Mouse (Mus musculus) retina, postnatal 7 days (tissue): ENCODE measurements around the gene Nsmce3.

Experiments used
- DNase-seq: peaks from one replicate; pipeline ENCODE4 v3.0.0-alpha.2; 2012; ENCODE audit warnings: low read depth, low spot score

Nsmce3 gene

DNA sequence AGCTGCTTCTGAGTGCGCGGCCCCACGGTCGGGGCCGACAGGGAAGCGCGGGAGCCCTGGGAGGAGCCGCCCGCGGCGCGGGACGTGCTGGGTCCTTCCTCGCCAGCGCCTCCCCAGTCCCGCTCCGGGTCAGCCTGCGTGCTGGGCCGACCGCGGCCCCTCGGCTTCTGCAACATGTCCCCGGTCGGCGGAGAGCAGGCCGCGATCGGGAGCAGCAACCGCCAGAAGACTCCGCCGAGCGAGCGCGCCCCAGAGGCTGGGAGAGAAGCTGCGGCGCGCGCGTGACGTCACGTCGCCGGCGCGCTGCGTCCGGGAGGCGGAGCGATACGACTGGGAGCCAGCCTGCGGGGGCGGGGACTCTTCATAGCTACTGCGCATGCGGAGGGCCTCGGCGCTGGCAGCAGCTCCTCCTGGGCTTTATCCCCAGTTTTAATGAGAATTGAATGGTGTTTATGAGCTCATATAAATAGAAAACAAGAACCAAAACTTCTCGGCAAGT, at the start of gene Nsmce3:
Nsmce3 (minus strand) TSS at position 255 of the 499 bp plus-strand sequence.
- DNase-seq: peak; percentile 93

DNA sequence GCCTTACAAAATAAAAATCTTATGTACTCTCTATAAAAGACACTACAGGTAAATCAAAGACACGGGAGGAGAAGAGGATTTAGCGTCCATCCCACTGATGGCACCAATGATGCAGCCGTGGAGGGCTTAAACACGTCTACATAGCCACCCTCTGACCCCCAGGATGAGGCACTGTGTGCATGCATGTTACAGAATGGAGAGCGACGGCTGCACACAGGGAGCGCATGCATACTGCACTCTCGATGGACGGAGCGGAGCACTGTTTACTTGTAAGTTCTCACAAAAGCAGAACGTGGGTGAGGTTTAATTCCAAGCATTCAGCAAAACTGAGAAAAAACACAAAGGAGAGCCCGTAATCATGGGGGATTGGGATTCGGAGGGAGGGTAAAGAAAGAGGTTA, 48.4 kb upstream of the Nsmce3 start:
- DNase-seq: no peak

DNA sequence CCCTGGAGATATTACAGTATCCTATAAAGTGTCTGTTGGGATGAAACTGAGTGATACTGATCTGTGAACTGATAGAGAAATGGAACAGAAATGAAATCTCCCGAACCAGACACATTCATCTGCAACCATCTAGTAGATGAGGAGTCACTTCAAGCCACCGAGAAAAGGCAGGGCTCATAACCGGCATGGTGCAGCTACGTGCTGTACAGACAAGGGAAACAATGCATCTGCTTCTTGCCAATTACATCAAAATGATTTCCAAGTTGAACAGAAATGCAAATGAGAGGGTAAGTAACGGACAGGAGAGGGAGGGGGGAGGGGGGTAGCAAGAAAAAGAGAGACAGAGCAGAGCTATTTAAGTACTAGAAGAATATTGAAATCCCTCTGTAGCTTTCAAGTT, 47.9 kb upstream of the Nsmce3 start:
- DNase-seq: no peak

DNA sequence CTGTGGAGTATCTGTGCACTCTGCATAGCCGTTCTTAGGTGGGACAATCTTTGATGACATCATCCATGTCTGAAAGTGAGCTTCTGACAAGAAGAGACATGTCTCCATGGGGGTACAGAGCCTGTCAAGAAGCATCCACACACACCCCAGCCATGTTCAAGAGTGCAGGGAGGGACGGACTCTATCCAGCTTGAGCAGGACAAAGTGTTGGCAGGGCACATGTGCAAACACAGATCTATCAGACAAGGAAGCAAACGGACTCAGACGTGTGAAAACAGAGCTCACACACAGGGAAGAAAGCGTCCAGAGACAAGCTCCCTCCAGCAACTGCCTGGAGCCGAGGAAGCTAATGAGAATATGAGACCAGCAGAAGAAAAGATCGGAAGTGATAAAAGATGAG, 43.9 kb upstream of the Nsmce3 start:
- DNase-seq: no peak

DNA sequence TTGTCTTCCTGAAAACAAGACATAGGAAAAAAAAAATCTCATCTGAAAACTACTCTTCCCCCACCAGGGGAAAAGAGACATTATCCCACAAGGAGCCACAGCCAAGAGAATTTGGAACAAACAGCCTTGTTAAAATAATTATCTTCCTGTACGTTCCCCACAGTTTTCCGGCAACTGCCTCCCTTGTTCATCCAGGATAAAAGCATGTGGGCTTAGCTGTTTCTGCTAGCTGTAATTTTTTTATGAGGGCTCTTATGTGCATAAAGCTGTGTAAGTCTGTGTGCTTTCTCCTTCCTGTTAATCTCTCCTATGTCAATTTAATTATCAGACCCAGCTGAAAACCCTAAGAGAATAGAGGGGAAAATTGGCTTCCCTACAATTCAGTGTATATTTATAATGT, 42.3 kb upstream of the Nsmce3 start:
- no peak for DNase-seq

DNA sequence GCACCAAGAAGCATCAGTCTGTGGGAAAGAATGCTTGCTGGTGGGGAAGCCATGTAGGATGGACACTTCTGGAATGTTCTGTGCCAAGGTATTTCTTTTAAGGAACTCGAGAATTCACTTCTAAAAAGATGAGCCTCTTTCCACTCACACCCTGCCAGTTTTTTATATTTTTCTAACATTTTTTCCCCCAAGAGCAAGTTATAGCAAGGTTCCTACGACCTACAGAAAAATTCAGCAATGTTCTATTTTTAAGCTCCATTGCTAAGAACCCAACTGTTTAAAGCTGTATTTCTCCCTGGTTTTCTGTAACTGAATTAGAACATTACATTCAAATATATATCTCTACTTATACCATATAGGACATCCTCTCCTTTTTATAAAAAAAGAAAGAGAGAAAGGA, 39.1 kb upstream of the Nsmce3 start:
- DNase-seq: no peak

DNA sequence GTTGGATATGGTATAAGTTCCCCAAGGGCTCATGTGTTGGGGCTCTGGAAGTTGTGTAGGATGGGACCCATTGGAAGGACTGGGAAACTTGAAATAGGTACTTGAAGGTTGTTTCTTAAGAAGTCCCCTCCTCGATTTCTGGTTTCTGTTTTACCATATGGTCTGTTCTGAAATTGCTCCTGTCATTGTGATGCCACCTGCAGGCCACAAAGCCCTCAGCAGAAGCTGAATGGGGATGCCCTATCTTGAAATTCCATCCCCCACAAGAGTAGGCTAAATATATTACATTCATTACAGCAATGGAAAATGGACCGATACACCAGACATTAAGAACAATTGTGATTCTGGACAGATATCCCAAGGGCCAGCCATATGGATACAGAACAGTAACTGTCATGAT, 37.4 kb upstream of the Nsmce3 start:
- DNase-seq: no peak

DNA sequence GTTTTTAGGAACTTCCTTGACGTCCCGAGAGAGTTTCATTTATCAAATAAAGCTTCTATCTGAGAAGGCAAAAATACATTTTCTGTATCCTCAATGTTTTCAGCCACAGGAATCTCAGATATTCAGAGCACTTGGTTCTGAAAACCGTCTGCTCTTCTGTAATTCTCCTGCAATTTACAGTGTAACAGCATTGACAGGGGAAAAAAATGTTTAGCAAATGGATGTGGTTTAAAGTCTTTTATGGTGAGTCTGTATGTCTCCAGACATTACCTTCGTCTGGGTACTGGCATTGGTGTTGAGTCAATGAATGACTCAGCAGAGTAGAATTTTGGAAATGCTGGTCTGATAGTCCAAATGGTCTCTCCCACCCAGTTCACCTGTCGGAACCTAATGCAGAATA, 34.2 kb upstream of the Nsmce3 start:
- DNase-seq: no peak

DNA sequence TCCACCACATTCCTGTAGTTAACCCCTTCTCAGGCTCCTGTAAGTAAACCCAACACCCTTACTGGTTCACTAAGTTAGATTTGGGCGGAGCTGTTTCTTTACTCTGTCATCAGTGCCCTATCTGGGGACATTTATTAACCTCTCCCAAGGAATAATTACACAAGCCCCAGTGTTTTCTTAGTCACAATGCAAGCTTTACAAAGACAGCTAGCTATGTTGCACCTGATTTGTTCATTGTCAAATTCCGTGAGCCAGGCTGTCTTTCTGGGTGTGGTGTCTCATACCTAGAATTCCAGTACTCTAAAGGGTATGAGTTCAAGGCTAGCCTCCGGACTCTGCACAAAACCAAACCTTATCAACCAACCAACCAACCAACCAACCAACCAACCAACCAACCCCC, 32.7 kb upstream of the Nsmce3 start:
- no peak for DNase-seq

DNA sequence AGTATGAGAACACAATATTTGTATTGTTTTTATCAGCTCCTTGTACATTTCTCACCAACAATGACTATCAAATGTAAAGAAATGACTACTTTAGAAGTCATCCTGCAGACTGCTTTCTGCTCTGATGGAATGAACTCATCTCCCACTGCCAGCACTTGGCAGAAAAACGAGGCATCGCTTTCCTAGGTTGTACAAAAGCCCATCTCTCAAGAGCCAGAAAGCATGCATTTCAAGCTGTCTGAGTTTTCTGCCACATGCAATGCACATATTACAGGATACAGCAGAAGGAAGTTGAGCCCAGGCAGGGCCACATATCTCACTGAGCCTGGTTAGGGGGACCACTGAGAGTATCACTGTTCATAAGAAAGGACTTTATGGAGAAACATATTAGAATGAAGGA, 27.5 kb upstream of the Nsmce3 start:
- no peak for DNase-seq

DNA sequence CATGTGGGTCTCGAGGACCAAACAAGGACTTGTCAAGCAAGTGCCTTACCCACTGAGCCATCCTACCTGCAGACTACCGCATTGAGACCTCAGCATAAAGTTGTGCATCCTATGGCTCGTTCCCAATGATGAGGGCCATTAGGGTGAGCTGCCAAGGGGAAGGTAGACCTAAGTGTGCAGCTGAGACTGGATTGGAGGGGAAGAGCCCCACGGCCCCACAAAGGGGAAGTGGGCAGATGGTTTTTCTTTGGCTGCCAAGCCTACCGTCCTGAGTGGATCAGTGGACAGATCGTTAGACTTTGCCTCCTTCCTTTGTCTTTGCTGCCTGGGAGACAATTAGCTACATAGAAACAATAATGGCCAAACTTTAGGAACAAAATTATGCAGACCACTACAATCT, 23.8 kb upstream of the Nsmce3 start:
- DNase-seq: no peak

DNA sequence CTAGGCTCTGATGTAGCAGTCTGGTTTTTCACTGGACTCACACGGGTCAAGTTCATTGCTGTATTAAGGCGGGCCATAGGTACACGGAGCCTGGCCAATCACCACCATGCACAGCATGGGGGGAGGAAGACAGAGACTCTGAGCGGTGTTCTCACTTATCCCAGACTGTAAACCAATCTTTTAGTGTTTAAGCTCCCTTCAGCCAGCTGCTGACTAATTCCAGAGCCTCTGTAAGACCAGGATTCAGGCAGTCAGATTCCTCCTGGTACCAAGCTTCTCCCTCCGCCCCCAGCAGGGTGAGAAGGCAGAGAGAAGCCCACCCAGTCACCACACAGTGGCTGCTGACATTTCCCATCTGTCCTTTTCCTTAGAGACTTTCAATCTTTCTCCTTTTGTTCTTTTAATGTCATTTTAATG, 22.9 kb upstream of the Nsmce3 start:
- no peak for DNase-seq

DNA sequence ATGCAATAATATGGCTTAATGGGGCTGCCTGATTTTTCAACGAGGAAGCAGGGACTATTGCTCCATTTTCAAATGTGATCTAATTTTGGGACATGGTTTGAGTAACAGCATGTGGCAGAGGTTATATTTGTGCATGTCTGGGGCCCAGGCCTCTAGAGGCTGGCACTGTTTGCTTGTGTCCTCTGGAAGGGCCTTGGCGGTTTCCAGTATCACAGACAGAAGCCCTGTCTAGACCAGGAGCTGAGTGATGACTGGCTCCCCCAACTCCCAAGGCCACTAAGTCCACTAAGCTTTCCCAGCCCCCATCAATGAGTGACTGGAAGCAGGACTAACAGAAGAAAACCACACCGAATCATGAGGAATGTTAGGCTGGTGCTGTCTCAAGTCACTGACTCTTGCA, 18.3 kb upstream of the Nsmce3 start:
- DNase-seq: no peak

DNA sequence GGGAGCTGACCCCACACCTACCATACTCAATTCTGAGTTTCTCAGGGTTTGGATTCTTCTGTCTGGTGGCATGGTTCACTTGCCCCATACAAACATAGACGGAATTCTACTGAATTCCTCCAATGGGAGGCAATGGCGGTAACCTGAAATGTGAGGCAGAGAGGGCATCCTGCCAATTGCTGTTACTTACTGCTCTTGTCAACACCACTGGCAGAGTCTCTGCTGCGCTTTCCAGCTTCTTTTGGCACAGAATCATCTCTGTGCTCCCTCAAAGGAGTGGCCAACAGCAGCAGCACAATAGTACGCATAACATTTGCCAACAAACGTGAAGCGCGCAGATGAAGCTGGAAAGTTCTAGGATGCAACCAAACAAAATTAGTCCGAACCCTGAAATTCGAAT, 17.1 kb upstream of the Nsmce3 start:
- no peak for DNase-seq

DNA sequence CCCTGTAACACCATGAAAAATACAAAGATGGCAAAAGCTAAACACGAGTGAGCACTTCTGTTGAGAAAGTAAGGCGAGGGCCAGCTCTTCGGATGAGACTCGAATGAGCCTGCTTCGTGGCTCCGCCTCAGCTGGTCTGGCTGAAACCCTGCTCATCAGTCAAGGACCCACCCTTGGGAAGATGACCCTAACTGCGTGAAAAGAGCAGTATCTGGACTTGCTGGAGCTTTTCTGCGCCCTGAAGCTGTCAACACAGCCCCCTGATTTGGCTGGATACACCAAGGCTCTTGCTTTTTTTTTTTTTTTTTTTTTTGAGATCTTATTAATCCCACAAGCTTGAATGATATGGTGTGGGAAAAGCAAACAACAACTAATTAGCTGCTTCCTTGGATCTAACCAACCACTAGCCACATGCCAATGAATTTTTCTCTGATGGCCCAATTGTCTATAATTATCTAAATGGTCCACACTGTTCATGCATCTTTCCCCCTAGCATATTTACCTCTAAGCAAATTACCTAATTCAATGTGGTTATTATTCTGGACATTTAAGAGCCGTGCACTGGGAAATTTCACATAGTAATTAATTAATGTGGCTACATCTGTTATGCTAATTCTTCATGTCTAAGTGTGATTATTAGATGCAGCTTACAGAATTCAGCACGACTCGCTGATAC, 11.5 kb upstream of the Nsmce3 start:
- DNase-seq: no peak

DNA sequence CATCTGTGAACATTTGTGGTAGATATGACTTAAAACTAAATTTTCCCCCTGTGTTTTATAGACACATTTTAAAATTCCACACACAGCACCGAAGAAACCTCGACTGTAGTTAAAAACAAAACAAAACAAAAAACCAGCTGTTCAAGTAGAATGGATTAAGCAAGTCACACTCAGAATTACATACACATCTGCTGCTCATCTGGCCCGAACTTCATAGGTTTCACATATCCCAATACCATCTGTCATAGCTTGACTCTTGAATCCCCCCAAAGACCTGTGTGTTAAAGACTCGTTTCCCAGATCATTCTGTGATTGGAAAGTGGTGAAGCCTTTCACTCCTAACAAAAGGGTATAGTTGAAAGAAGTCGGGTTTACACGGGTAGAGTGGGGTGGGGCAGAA, 9.4 kb upstream of the Nsmce3 start:
- no peak for DNase-seq

DNA sequence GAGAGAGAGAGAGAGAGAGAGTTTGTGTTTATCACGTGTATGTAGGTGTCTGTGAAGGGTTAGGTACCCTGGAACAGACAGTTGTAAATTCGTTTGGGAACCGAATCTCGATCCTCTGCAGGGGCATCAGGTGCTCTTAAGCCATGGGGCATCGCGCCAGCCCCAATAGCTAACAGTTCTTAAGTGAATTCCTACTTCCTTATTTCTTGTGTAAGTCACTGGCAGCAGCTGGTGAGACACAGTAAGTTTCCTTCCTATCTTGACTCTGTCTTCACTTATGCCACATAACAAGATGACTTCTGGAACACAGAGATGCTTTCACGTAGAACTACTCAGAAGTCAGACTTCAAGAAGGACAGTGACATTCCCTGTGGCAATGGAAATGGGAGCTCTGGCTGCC, 8.6 kb upstream of the Nsmce3 start:
- no peak for DNase-seq

DNA sequence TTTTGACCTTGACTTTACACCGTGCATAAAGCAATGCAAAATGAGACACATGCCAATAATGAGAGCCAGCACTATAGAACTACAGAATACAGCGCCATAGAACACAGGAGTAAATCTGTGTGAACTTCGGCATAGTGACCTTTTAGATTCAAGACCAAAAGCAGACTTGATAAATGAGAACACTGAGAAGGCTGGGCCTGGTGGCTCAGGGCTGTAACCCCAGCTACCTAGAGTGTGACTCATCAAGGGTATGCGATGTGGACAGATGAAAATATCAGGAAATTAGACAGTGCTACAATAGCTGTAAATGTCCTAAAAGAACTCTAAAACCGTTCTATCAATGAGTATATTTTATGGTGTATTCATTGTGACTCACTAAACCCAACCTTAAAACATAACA, 7.6 kb upstream of the Nsmce3 start:
- no peak for DNase-seq

DNA sequence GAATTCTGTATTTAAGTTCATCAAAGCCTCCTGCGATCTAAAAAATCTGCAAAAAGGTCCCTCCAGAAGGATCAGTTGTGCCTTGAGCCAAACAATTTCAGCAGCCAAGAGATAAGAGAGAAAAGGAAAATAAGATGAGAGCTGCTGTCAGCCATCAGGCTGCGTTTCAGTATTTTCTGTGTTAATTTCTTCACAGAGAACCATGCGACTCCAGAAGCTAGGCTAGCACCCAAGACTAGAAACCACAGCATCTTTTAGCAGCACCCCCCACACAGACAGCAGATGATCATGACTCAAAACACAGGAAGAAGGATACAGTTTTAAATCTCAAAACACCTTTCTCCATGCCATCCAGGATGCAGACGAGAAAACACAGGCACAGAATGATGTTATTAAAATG, 2.1 kb upstream of the Nsmce3 start:
- DNase-seq: no peak

DNA sequence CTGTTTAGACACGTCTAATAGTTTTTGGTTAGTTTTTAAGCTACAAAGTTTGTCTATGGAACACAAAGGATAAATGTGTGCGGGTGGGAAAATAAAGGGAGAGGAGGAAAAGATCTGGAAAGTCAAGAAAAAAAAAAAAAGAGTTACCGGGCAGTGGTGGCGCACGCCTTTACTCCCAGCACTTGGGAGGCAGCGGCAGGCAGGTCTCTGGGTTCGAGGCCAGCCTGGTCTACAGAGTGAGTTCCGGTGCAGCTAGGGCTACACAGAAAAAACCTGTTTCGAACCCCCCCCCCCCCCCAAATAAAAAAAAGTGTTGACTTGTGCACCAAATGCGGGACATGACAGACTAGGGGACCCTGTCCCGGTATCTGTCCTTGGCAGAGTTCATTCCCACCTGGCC, 469 bp upstream of the Nsmce3 start:
- DNase-seq: no peak

DNA sequence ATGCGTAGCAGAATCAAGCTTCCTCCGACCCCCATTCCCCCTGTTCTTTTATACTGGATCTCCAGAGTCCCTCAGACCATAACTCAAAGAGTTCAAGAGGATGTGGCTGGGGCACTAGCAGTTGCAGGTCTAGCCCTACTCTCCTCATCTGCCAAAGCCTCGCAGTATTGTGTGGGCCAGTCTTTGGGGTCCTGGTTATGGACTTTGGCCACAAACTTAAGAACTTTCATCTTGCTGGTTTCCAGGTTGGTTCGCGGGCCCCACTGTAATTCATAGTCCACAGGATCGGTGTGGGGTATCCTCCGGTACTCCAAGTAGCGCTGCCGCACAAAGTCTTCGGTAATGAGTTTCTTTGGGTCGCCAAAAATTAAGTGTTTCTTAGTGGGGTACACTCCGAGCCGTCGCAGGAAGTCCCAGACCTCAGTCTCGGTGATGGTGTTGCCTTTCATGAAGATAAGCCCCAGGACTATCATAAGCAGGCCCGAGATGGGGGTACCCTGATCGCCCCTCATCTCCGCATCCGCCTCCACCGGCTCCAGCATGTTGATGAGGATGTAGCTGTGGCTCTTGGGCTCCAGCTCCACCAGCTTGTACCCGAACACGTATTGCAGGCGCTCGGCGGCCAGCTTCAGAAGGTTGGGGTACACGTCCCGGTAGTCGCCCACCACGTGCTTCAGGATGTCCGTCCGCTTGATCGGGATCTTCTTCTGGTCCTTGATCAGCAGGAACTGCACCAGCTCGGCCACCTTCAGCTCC, 632 bp downstream of the Nsmce3 start:
- DNase-seq: no peak

DNA sequence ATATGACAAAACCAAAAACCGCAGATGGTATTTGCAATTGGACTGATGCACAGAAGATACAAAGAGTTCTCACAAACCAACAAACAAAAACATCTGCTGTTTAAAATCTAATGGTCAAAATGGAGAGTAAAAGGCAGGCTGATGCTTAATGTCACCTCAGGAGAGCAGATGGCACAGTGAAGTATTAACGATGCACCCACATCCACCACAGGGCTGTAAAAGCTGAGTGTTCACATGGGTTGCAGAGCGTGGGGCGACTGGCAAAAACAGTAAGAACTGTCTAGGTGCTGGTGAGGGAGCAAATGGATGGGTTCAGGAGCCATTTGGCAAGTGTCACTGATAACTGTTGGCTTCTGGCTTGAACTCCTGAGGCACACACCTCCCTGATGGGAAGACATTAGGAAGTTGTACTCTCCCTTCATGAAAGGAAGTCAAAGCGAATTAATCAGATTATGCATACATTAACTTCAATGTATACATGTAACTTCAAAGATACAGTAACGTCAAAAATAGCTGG, 3.2 kb downstream of the Nsmce3 start:
- no peak for DNase-seq

DNA sequence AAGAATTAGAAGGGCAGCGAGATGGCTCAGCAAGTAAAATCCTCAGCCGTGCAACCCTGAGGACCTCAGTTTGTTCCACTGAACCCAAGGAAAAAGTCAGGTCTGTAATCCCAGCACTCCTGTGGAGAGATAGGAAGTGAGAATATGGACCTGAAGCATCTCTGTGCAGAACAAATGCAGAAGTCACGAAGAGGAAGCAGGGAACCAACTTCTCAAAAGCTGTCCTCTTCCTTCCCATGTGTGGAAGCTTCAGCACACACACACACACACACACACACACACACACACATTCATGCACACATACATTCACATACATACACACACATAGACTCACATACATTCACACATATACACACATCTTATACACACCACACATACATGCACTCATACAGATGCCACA, 9.3 kb downstream of the Nsmce3 start:
- no peak for DNase-seq
